Mouse (Mus musculus) lung, adult 18-20 months (tissue): ENCODE measurements at regions not wholly inside any gene's neighbourhood (a gene's known extent, or its start where the extent isn't known, plus 50 kb on each side); places are given as distances from the start of the nearest gene placed in this dataset.
"Not testable (repeated sequence)": the region's sequence is repeated elsewhere in the genome, so short reads cannot be mapped to it uniquely, and the experiment has no call there.

Source experiments
- DNase-seq, 2 experiments: peaks; one replicate each; pipeline ENCODE4 v3.0.0; 2022; ENCODE audit warnings: mixed read lengths in 2 of 2

- no peak for DNase-seq
Observed at GRCm38 (mm10) chr9:92661938-92662337, 119.9 kb downstream of the Plod2 start.

DNA sequence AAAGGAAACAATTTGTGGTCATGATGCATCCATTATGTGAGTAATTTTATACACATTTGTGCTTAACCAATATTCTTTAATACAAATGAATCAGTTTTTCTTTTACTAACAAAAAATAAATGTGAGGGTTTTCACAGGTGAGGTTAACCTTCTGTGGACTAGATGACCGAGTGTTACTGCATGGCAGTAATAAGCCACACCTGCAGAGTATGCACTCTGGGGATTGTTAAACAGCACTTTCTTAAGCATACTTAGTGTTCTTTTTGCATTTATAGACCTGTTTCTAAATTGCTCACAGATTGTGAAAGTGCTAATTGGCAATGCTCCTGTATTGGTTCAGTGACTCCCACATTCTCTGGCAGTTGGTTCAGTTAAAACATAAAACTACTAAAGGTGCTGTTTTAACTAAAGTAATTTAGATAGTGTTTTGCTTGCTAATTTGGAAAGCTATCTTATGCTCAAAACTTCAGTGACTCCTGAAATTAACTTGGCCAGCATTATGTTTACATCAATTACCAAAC lies 125.4 kb downstream of the Plod2 start:
- DNase-seq: no peak

- DNase-seq: no peak
Observed at GRCm38 (mm10) chr9:92671966-92672365, 129.9 kb downstream of the Plod2 start.

DNA sequence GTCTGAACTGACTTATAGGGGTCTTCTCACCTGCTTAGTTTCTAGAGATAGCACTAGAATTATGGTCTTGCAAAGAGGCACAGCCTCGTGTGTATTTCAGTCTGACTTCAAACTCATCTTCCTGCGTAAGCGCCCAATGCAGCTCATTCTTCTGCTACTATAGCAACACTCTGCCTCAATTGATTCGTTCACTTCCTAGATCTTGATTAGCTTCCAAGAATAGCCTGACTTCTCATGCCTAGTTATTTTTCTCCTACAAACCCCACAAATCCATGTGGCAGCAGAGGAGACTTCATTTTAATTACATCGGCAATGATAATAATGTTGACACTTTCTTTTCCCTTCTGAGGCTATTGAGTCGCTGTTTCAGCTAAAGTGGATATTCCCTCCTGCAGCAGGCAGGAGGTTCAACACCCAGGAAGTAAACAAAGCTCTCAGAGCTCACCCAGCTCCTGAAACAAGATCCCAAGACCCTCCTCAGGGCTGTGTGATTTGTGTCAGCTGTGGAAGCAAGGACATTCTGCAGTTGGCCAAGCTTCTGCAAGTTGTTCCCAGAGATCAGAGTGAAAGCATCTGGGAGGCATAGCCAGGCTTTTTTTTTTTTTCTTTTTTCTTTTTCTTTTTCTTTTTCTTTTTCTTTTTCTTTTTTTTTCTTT lies 152.5 kb downstream of the Plod2 start:
- no peak for DNase-seq

GRCm38 (mm10) chr9:92697971-92698370 lies 155.9 kb downstream of the Plod2 start:
- no peak for DNase-seq

DNA sequence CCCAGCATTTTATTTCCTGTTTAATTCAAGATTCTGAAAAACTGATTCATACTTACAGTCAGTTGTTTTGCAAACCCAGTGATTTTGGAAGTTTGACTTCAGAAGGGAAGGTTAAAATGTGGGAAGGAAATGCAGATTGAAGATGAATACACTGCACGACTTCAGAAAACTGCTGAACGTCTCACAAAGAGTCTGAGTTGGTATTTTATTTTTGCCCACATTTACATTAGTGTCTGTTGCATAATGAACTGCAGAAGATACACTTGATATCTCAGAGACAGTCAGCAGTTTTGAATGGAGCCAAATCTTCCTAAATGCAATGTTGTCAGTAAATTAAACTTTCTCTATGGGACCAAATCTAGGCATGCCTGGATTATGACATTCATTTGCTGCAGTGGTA lies 162.7 kb downstream of the Plod2 start:
- DNase-seq: no peak

DNA sequence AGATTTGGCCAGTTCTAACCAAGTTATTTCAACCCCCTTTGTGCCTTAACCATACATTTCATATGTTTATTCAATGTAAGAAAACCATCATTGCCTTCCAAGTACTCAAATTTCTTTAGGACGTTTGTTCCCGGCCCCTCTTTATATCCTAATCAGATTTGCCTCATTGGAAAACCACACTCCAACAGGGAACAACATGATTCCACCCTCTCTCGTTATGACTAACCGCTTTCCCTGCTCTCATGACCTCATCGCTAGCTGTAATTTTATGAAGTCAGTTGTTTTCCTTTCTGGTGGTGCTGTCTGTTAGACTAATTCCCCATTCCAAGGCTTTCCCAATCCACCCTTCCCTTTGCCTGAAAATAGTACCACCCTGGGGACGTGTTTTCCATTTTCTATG lies 165.0 kb downstream of the Plod2 start:
- DNase-seq: no peak

DNA sequence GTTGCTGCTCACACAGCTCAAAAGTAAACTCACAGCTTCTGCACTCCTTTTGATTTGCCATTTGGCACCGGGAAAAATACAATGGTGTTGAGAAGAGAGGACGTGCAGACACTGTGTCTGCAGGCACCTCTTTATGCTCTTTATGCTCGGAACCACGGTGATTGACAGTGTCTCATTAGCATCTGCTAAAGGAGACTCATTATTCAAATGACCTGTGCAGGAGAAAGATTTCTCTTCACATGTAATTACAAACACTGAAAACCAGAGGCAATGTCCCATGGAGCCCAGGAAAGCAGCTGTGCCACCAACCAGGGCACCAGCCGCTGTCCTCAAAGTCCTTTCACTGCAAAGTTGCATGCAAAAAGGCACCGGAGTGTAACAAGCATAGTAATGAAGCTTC lies 175.2 kb downstream of the Plod2 start:
- no peak for DNase-seq

DNA sequence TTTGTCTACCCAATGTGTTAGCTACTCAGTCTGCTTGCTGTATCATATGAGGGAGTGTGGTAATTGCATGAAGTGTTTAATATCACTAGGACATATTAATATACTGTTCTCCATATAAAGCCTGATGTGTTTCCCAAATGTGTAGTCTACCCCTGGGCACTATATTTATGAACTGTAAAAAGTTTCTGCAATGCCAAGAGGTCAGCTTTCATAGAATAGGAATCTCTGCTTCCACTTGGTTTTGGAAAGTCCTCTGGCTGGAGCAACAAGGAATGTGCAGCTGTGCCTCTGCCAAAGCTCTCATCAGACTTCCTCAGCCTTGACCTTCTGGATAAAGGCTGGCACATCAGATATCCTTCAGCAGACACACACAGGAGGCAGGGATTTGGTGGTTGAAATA lies 176.3 kb downstream of the Plod2 start:
- DNase-seq: no peak

DNA sequence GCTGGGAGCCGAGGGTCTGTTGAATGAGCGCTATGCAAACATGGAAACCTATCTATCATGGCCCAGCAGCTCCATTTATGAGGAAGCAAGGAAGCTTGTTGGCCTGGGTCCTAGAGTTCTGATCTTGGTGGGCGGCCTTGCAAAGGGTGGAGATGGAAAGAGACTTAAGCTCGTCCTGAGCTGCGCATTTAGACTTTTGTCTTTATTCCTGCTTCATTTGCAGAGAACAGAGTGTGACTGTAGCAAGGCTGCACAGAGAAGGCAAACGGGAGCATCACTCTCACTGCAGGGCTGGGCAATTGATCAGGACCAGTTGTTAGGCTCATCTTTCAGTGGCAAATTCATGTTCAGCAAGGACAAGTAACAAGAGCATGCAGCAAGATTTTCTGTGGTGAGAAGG lies 177.2 kb downstream of the Plod2 start:
- no peak for DNase-seq

- no peak for DNase-seq
Observed at GRCm38 (mm10) chr9:92728864-92729263, 186.8 kb downstream of the Plod2 start.

DNA sequence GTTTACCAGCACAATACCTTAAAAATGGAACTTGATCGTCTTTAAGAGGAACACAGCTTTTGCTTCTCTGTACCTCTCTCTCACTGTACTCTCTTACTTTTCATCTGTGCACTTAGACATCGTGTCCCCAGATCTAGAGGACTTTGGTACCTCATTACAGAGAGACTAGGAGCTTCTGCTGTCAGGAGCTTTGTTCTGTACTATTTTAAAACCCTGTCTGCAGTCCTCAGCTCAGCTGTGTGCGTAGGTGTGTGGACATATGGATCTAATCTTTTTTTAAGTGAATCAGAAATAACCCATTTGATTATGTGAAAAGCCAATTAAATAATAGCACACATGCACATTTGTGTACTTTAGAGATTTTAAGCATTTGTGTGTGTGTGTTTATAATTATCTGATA lies 189.4 kb downstream of the Plod2 start:
- no peak for DNase-seq

- no peak for DNase-seq
Observed at GRCm38 (mm10) chr9:92767532-92767931, 225.5 kb downstream of the Plod2 start.

DNA sequence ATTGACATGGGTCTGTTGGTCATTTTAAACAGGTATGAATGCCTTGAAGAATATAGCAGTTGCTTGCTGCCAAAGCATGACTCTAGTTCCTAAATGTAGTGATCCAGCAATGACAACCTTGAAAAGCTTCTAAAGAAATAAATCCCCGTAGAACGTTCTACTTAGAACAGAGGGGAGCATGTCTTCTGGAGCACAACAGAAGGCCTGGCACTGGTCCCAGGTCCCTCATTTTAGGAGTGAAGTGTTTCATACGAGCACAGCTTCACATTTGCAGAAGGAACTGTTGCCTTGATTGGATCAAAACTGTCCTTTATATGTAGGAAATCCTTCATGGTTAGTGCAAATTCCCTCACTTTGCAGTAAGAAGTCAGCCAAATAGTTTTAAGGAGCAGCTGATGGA lies 226.4 kb downstream of the Plod2 start:
- DNase-seq: no peak

GRCm38 (mm10) chr9:92769528-92769927 lies 227.5 kb downstream of the Plod2 start:
- DNase-seq: peak in 1 of 2 experiments; percentile 11

DNA sequence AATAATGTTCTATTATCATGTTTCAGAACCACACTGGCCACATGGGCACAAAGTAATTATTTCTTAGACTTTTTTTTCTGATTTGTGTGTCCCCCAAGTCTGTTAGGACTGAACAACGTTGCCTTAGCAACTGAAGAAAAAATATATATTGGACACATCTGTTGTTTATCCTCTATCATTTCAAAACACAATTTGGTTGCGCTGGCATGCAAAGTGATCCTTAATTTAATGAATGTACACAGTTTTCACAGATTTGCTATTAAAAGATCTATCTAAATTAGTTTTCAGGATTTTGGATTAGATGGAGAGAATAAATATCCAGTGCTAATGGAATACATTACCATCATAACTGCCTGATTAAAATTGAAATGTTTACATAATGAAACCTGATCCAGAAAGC lies 229.0 kb downstream of the Plod2 start:
- no peak for DNase-seq

GRCm38 (mm10) chr9:92771716-92772115 lies 229.7 kb downstream of the Plod2 start:
- no peak for DNase-seq

DNA sequence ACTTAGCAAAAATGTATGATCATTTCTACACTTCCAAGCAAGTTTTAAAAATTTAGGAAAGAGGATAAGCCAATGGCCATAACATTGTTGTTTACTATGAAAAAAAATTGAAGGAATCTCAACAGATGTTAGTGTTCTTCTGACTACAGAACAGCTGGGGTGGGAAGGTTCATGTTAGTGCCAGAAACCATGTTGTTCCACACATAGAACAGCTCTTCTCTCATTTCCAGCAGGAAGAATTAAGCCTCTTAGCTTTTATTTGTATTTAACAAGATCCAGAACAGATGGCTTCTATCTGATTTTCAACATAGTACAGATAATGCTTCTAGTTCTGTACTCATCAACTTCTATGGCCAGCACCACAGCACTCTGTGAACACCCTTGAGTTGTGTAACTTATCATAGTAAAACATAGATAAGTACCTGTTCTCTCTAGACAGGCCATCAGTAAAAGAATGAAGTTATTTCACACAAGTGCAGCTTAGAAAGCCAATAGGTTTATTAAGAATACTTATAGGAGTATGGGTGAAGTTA lies 241.0 kb downstream of the Plod2 start:
- DNase-seq: no peak

GRCm38 (mm10) chr9:92799695-92800094 lies 257.7 kb downstream of the Plod2 start:
- DNase-seq: no peak

- no peak for DNase-seq
Observed at GRCm38 (mm10) chr9:92809469-92809868, 267.4 kb downstream of the Plod2 start.

GRCm38 (mm10) chr9:92820721-92821120 lies 278.7 kb downstream of the Plod2 start:
- no peak for DNase-seq

- no peak for DNase-seq
Observed at GRCm38 (mm10) chr9:92826708-92827353, 284.8 kb downstream of the Plod2 start.

GRCm38 (mm10) chr9:92836156-92836555 lies 294.1 kb downstream of the Plod2 start:
- not testable (repeated sequence) for DNase-seq

GRCm38 (mm10) chr9:92856410-92857083 lies 314.5 kb downstream of the Plod2 start:
- no peak for DNase-seq
